Mouse (Mus musculus) ES-E14 (cell line): ENCODE measurements around the gene Abcc5. TPM values are rescaled to one million over a fixed set of nuclear protein-coding genes. Genes with fewer than 3 reads are reported as not detected.

Experiments
- DNase-seq: peaks from one replicate; pipeline ENCODE4 v3.0.0-alpha.2; 2013; ENCODE audit warnings: low read depth, low spot score
- H3K27ac ChIP-seq: 2 replicates; pipeline ENCODE4 v1.5.1; 2012; ENCODE audit warnings: low read depth, mild to moderate bottlenecking, low read length, moderate library complexity, mixed read lengths; ENCODE audit not compliant: poor library complexity, insufficient read depth, severe bottlenecking
- H3K36me3 ChIP-seq: 2 replicates; pipeline ENCODE4 v1.6.1; 2012; ENCODE audit warnings: mild to moderate bottlenecking, low read length, moderate library complexity, mixed read lengths; ENCODE audit not compliant: control insufficient read depth, poor library complexity, insufficient read depth, severe bottlenecking
- H3K4me1 ChIP-seq, 2 experiments: fragments of 150-350 bp in 1 of 2; sonication (generic) in 1 of 2; 2 replicates each; pipeline ENCODE4 v1.6.1; 2012; ENCODE audit warnings: low read length in 2 of 2, mild to moderate bottlenecking in 1 of 2, mixed read lengths in 1 of 2; ENCODE audit not compliant: control insufficient read depth in 2 of 2, insufficient read depth in 2 of 2, poor library complexity in 1 of 2
- H3K4me3 ChIP-seq, 2 experiments: fragments of 150-350 bp in 1 of 2; sonication (generic) in 1 of 2; 2 replicates each; pipeline ENCODE4 v1.5.1; 2012; ENCODE audit warnings: low read length in 2 of 2, low read depth in 1 of 2, mild to moderate bottlenecking in 1 of 2, mixed read lengths in 1 of 2; ENCODE audit not compliant: insufficient read depth in 1 of 2, poor library complexity in 1 of 2, severe bottlenecking in 1 of 2
- H3K9ac ChIP-seq: 2 replicates; pipeline ENCODE4 v1.6.1; 2012; ENCODE audit warnings: low read depth, mild to moderate bottlenecking, low read length, mixed read lengths; ENCODE audit not compliant: poor library complexity, insufficient read depth, severe bottlenecking
- H3K9me3 ChIP-seq: fragments of 150-350 bp; sonication (generic); 2 replicates; pipeline ENCODE4 v1.6.1; 2012; ENCODE audit warnings: low read depth, mild to moderate bottlenecking, low read length; ENCODE audit not compliant: control insufficient read depth, insufficient read depth
- CHD2 ChIP-seq: IDR thresholded peaks from 2 replicates; pipeline ENCODE4 v1.6.1; 2014; ENCODE audit warnings: mild to moderate bottlenecking, low read depth, low read length, inconsistent platforms
- HCFC1 ChIP-seq: IDR thresholded peaks from 2 replicates; pipeline ENCODE4 v1.6.1; 2012; ENCODE audit warnings: low read length, inconsistent platforms, borderline replicate concordance; ENCODE audit not compliant: insufficient read depth
- MAFK ChIP-seq: IDR thresholded peaks from 2 replicates; pipeline ENCODE4 v1.6.1; 2014; ENCODE audit warnings: mild to moderate bottlenecking, low read depth, low read length, inconsistent platforms; ENCODE audit not compliant: insufficient read depth
- ZC3H11A ChIP-seq: IDR thresholded peaks from 2 replicates; pipeline ENCODE4 v1.6.1; 2012; ENCODE audit warnings: low read depth, mild to moderate bottlenecking, inconsistent platforms, low read length, borderline replicate concordance
- ZNF384 ChIP-seq: IDR thresholded peaks from 2 replicates; pipeline ENCODE4 v1.6.1; 2012; ENCODE audit warnings: low read depth, low read length, inconsistent platforms
- in situ Hi-C, 2 experiments: fragments of 600-800 bp; cut with MboI; formaldehyde crosslinking; loops; one replicate each; pipeline ENCODE4 v1.15.1; 2025; ENCODE audit warnings: low sequenced_read_pairs in 2 of 2, inconsistent platforms in 1 of 2; ENCODE audit not compliant: unreplicated experiment in 2 of 2
- total RNA-seq: library from RNA; depleted of rRNA; stranded (reverse); fragments of 300-350 nt; gene quantifications from 2 replicates; pipeline ENCODE4 v1.2.3, GENCODE M21; 2012

The Abcc5 gene
- total RNA-seq, 1 experiment, result 159 TPM

DNA sequence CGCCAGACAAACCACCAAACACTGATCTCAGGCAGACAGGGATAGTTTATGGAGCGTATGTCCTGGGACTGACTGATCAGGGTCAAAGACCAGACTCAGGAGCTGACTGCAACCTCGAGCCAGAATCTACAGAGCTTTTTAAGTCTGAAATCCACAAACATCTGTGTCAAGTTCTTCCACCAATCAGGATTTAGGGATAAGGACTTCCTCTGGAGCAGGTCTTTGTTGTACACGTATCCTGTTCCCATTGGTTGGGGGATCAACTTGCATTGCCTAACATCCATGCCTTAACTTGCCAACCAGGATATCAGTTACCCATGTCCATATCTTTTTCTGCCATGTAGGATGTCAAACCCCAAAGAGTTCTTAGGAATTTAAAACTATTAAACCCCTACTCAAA lies 1.4 kb upstream of the Abcc5 start:
- no peaks in the 10 kb centered on the region for H3K9me3 ChIP-seq
- no peak for TF ChIP-seq MAFK
- TF ChIP-seq ZNF384, result no peak
- TF ChIP-seq HCFC1, result no peak
- TF ChIP-seq CHD2, result no peak
- TF ChIP-seq ZC3H11A, result no peak
- H3K4me1 ChIP-seq, result peaks cover 8 to 9% of the 10 kb centered on the region in 2 experiments; a peak in 3 of 4 replicates
- in situ Hi-C loops, result no loop called here
- no peaks in the 10 kb centered on the region for H3K36me3 ChIP-seq
- no peak for DNase-seq
- no peak overlapping the region for H3K27ac ChIP-seq
- H3K4me3 ChIP-seq, result no peak overlapping the region
- H3K9ac ChIP-seq, result no peak overlapping the region

- H3K9ac ChIP-seq, result peak overlapping the region; percentile 76
- H3K36me3 ChIP-seq, result peaks cover 10% of the 10 kb centered on the region; the same call in 1 of the 2 replicates
- in situ Hi-C loops, result no loop called here
- no peak for TF ChIP-seq MAFK
- TF ChIP-seq ZNF384, result no peak
- TF ChIP-seq CHD2, result no peak
- no peak for TF ChIP-seq ZC3H11A
- no peak for TF ChIP-seq HCFC1
- no peak for DNase-seq
- no peak overlapping the region for H3K27ac ChIP-seq
- H3K4me3 ChIP-seq, result peak overlapping the region; percentile 76 to 86
- H3K9me3 ChIP-seq, result no peaks in the 10 kb centered on the region
- H3K4me1 ChIP-seq, result peaks cover 8 to 9% of the 10 kb centered on the region in 2 experiments; a peak in 3 of 4 replicates
These were observed 1.2 kb downstream of the Abcc5 start for GRCm38 (mm10) chr16:20424719-20425650.

GRCm38 (mm10) chr16:20424226-20424663 lies 1.9 kb downstream of the Abcc5 start:
- Histone ChIP-seq H3K27ac (no peak overlapping the region), H3K4me3 (no peak overlapping the region), H3K36me3 (peaks cover 10% of the 10 kb centered on the region; the same call in 1 of the 2 replicates), H3K9ac (no peak overlapping the region), H3K4me1 (peaks cover 8 to 9% of the 10 kb centered on the region in 2 experiments; a peak in 3 of 4 replicates), H3K9me3 (no peaks in the 10 kb centered on the region)
- in situ Hi-C loops, result no loop called here
- no peak for DNase-seq
- TF ChIP-seq MAFK (peak; percentile 62), HCFC1 (no peak), ZNF384 (no peak)

- no peak for DNase-seq
- Histone ChIP-seq H3K9ac (no peak overlapping the region), H3K27ac (no peak overlapping the region), H3K4me1 (peaks cover 8 to 9% of the 10 kb centered on the region in 2 experiments; a peak in 3 of 4 replicates), H3K9me3 (no peaks in the 10 kb centered on the region), H3K36me3 (peaks cover 10% of the 10 kb centered on the region; the same call in 1 of the 2 replicates), H3K4me3 (no peak overlapping the region)
- no peak for TF ChIP-seq MAFK
- in situ Hi-C loops, result no loop called here
These were observed 3.1 kb downstream of the Abcc5 start for GRCm38 (mm10) chr16:20422938-20423730.
